Mouse (Mus musculus): Measurements from ENCODE around the gene Olfr1116.
"Not testable (repeated sequence)": the region's sequence is repeated elsewhere in the genome, so short reads cannot be mapped to it uniquely, and the experiment has no call there.

Olfr1116 gene

DNA sequence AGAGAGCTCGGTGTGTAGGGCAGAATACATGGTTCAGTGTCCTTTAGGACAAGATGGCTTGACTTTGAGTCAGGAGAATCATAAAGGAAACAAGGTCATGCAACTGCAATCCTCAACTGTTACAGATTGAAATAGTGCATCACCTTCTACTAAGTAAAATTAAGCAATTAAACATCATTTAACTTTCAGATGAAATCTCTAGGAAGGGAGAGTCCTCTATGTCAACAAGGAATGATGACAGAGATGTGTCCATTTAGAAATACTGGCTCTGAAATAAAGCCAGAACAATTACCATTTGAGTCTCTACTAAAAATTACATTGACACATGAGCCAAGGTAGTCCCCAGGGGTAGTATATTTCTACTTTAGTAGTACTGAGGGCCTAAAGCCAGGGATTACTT is at the start of gene Olfr1116:
Gene Olfr1116, plus strand, starts transcription at position 301 of the 400 bp plus-strand sequence.
- in situ Hi-C loops (cut with MboI) = no loop called here

DNA sequence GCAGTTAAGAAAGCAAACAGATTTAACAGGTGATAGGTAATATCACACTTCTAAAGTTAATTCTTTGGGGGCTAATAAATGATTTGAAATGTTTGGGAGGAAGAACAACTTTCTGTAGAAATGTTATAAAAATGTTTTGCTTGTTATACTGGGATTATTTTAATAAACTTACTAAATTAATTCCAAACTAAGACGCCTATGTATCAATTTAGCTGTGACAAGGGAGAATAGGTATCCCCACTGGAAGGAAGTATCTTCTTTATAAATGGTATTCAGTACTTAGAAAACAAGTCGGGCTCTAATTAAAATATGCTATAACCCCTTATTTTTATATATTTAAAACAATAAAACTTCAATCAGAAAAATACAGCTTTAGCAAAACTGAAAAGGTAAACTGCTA is 19.6 kb upstream of the Olfr1116 start, which contains the start of gene Olfr1115:
Gene Olfr1115, plus strand, starts transcription at position 301 of the 400 bp plus-strand sequence.
- in situ Hi-C loops (cut with MboI) = no loop called here

DNA sequence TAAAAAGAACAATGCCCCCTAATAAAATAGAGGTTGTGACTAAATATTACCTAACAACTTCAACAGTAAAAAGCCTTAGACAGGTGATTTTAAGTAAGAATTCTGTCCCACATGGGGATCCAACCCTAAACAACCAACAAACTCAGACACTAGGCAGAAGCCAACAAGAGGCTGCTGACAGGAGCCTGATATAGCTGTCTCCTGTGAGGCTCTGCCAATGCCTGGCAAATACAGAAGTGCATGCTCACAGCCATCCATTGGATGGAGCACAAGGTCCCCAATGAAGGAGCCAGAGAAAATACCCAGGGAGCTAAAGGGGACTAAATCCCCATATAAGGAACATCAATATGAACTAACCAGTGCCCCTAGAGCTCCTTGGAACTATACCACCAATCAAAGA is 26.6 kb downstream of the Olfr1116 start:
- in situ Hi-C loops (cut with MboI) = not testable (repeated sequence)

GRCm38 (mm10) chr2:87307281-87307680 is 39.9 kb downstream of the Olfr1116 start, which contains the start of gene Olfr1118:
Gene Olfr1118 (plus strand): TSS chr2:87307581.
- in situ Hi-C loops (cut with MboI) = no loop called here
